Mouse (Mus musculus) retina, embryonic 14.5 days (tissue): ENCODE measurements around the gene Anp32b.

ENCODE experiments used
- DNase-seq: peaks from one replicate; pipeline ENCODE4 v3.0.0-alpha.2; 2015; ENCODE audit warnings: low spot score

Anp32b gene

GRCm38 (mm10) chr4:46452855-46453719 lies 2.4 kb downstream of the Anp32b start:
- DNase-seq = no peak

DNA sequence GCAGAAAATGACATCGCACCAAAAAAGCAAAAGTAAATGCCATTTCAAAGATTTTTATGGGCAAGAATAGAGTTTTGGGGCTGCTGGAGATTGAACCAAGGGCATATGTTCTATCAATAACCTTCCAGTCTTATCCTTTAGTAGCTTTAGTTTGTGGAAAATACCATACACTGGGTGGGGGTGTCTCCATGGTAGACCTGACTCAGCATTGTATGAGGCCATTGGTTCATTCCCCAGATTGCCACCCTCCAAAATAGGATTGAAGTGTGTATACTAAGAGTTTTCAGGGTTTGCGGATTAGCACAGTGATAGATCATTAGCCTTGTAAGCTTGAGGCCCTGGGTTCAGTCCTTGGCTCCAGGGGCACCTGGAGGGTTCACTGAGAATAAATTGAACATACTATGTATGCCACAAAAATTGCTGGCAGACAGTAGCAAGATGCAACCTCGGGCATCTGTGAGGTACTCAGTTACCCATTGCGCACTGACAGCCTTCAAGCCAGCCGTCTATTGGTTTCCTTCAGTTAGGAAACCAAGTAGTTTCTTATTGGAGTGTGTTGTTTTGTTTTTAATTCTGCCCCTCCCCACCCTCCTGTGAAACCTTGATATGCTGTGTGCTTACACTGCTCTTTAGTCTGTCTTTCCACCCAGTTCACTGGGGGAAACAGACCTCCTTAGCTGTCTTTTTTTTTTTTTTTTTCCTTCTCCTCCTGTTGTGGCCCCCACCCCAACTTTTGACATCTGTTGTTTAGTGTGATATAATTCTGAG lies 3.6 kb downstream of the Anp32b start:
- no peak for DNase-seq

GRCm38 (mm10) chr4:46456762-46457161 lies 6.1 kb downstream of the Anp32b start:
- no peak for DNase-seq

GRCm38 (mm10) chr4:46457186-46457585 lies 6.5 kb downstream of the Anp32b start:
- no peak for DNase-seq

DNA sequence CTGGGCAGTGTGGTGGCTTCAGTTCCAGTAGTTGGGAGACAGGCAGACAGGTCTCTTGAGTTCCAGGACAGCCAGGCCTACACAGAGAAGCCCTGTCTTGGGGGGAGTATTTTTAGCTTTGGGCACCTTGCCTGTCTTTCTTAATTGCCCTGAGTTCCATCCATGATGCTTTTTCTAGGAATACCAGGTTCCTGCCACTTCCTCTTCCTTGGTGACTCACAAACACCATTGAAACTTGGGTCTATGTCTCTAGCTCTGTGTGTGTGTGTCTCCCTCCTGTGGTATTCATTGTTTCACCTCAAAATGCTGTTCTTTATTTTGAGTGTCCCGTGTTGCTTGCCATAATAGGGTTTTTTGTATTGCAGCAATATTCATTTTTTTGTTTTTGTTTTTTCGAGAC lies 7.7 kb downstream of the Anp32b start:
- no peak for DNase-seq

DNA sequence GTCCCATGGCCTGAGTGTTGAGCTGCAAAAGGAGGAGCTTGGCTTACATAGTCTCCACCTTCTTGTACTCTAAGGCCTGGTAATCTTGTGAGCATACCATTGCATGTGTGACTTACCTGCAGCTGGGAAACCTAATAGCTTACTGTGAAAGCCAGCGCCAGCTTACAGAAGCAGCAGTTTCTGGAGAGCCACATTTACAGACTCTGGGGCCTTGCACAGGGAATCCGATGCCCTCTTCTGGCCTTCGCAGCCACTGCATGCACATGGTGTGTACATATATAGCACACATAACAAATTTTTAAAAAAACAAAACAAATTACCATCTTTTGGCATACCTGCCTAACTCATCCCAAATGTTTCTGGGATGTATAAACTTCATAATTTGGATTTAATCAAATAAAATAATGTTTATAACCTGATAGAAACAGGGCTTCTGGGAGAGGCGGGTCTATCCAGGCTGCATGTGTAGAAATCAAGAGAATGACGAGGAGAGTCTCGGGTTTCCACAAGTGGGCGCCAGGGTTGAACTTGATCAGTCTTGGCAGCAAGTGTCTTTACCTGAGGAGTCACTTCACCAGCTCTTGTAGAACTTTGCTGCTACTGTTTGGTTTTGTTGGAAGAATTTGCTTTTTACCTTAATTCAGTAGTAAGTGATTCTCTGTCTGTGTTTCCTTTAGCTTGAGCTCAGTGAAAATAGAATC lies 12.6 kb downstream of the Anp32b start:
- peak; percentile 47 for DNase-seq

GRCm38 (mm10) chr4:46465740-46466139 lies 15.0 kb downstream of the Anp32b start:
- no peak for DNase-seq

DNA sequence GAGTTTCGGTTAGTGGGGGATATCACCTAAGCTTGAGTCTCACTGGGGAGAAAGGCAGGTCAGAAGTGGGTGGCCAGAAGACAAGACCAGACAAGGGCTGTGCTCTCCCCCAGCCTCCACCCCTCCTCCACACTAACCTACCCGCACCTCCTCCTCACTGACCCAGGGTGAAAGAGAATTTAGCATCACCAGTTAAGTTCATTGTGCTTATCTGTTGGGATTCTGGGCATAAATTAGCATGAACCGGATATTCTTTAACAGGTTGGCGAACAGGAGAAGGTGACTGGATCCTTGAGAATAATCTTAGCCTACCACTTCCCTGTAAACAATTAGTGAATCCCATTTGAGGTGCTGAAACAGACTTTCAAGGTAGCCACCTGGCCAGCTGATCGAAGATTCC lies 24.4 kb downstream of the Anp32b start:
- no peak for DNase-seq

DNA sequence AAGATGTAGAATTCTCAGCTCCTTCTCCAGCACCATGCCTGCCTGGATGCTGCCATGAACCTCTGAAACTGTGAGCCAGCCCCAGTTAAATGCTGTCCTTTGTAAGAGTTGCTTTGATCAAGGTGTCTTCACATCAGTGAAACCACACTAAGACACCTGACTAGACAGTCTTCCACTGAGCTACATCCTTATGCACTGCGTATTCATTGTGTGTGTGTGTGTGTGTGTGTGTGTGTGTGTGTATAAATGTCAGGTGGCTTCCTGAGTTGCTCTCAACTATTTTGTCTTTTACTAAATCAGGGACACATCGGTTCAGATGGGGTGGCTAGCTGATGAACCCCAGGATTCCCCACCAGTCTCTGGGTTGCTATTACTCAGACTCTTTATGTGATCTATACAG lies 28.4 kb downstream of the Anp32b start:
- no peak for DNase-seq

- no peak for DNase-seq
Observed at GRCm38 (mm10) chr4:46485696-46486417, 35.2 kb downstream of the Anp32b start.

DNA sequence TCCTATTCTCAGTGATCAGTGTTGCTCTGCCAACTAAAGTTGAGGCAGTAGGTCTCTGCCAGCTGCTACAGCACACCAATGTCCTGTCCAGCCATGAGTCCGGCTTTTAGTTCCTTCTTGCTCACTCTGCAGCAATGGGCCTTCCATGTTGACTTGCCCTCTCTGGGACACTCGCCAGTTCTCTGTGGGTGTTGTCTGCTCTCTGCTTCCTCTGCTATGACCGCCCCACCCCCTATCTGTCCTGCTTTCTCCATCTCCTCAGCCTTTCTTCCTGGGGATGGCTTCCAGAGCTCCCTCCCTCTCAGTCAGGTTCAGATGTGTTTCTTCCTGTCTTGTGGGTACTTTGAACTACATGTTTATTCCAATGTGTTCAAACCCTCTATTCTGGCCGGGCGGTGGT lies 36.6 kb downstream of the Anp32b start:
- no peak for DNase-seq

GRCm38 (mm10) chr4:46489028-46489925 lies 38.6 kb downstream of the Anp32b start, which contains the start of gene Nans:
TSS of gene Nans (plus strand) at chr4:46489248.
- peak; percentile 96 for DNase-seq

DNA sequence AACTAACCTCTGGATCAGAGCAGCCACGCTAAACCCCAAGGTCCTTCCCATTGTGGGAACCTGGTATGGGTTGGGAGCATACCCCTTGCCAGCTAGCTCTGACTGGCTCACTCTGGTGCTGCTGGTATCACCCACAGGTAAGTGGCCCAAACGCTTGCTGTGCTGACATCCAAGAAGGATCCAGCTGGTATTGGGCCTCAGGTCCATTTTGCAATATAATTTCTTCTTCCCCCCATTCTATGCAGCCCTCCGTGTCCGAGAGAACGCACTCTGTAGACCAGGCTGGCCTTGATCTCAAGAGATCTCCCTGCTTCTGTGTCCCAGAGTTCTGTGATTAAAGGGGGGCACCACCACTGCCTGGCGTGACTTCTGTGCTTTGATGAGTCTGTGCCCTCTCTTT lies 42.4 kb downstream of the Anp32b start:
- no peak for DNase-seq

DNA sequence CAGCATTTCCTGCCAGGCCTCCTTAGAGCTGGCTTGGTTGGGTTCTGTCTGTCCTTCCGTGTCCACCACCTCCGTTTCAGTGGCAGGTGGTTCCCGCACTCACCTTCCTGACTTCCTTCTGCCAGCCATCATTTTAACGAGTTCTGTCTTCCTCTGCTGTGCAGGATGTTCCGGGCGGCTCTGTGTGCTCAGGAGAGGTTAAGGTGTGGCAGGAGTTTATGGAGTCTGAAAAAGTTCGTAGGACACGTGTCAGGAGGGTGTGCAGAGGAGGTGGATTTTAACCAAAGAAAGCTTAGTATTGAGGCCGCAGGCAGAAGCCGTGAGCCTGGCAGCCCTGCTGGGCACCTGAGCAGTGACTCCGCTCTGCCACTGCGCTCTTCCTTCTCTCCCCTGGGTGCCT lies 44.8 kb downstream of the Anp32b start:
- DNase-seq = no peak

GRCm38 (mm10) chr4:46497286-46497892 lies 46.7 kb downstream of the Anp32b start:
- DNase-seq = peak; percentile 84

- no peak for DNase-seq
Observed at GRCm38 (mm10) chr4:46498511-46498910, 47.8 kb downstream of the Anp32b start.

GRCm38 (mm10) chr4:46498976-46499375 lies 48.3 kb downstream of the Anp32b start:
- peak; percentile 73 for DNase-seq

DNA sequence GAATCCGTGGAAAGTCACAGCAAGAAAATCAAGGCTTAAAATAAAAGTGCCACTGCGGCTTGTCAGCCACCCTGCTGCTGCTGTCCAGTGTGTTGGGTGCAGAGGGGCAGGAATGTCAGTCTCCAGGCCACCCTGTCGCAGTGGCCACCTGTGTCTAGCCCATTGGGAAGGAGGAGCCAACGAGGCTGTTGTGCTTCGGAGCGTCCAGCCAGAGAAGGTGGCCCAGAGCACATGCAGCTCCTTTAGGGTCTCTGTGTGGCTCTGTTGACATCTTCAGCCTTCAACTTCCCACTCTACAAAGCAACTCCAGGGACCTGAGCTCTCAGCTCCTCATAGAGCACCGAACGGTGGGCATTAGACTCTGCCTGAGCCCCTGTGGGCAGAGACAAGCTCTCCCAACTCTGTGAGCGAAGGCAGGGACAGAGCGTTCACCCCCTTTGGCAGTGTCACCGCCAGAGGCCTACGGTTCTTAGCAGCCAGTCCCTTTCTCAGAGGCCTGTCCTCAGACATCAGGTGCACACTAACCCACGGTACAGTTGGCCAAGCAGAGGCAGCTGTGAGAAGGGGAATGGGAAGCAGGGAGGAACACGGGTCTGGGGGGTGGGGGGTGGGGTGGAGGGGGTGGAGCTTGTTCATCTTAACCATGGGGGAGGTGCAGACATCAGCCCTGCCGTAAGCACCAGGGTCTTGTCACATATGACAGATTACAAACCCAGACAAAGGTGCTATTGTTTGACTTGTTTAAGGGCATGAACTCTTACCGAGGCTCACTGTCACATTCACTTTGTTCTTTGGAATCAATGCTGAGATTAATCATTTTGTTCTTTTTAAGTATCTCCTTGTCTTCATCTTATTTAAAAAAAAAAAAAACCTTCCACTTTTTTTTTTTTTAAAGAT lies 52.2 kb downstream of the Anp32b start:
- DNase-seq = no peak

- no peak for DNase-seq
Observed at GRCm38 (mm10) chr4:46503881-46504280, 53.2 kb downstream of the Anp32b start.
